Mouse (Mus musculus): ENCODE measurements at regions not wholly inside any gene's neighbourhood (a gene's known extent, or its start where the extent isn't known, plus 50 kb on each side); places are given as distances from the start of the nearest gene placed in this dataset.

DNA sequence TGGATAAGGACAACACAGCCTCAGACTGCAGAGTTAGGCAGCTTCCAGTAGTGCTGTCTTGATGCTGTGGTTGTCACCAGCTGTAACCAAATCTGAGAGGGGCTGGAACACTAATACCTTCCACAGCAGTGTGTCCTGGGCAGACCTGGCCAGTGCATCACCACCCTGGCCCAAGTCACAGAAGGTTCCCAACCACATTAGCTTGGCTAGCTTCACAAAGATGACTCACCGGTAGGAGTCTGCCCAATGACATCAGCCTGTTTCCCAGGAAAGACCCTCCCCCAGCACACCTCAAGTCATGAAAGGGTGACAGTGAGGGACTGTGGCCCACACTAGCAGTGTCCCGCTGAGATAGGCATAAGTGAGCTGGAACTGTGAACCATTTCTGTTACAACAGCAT lies 75.5 kb upstream of the Gsc start:
- no peak overlapping the region for H3K4me3 ChIP-seq (ENCODE audit: low read depth, low read length)
- no peaks in the 10 kb centered on the region for H3K36me3 ChIP-seq (ENCODE audit: control insufficient read depth, insufficient read depth, low read length)
- H3K27ac ChIP-seq (ENCODE audit: low read depth, low read length), result no peak overlapping the region
- ATAC-seq (replicated peaks; ENCODE audit: low FRiP score), result no peak
- no peak for DNase-seq (ENCODE audit: low spot score)
- H3K9ac ChIP-seq (ENCODE audit: low read depth, low read length), result no peak overlapping the region
- H3K27me3 ChIP-seq (replicated peaks; ENCODE audit: control insufficient read depth, insufficient read depth, low read length), result no peaks in the 10 kb centered on the region
- H3K4me2 ChIP-seq, result no peak overlapping the region
- 71% methylated on average over 2 of the region's 2 CpGs for WGBS
- H3K4me1 ChIP-seq (replicated peaks; ENCODE audit: control insufficient read depth, insufficient read depth, low read length), result no peaks in the 10 kb centered on the region
- H3K9me3 ChIP-seq (ENCODE audit: control insufficient read depth, low read length), result no peaks in the 10 kb centered on the region

DNA sequence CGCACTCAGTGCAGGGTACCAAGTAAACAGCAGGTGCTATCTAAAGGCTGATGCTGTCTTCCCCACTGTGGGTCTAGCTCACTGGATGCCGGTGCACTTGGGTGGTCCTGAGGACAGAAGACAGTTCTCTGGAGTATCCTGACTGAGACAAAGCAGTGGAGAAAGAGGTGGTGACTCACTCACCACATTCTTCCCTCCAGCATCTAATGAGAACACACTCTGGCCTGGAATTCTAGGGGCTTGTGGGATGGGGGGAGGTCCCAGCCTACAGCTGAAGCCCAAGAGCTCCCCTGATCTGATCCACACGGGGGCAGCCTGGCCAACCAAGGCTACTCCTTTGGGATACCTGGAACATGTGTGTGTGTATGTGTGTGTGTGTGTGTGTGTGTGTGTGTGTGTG lies 74.4 kb upstream of the Gsc start:
- WGBS, result 60% methylated on average over 3 of the region's 3 CpGs
- no peak for ATAC-seq (replicated peaks; ENCODE audit: low FRiP score)
- H3K4me3 ChIP-seq (ENCODE audit: low read depth, low read length), result no peak overlapping the region
- no peaks in the 10 kb centered on the region for H3K9me3 ChIP-seq (ENCODE audit: control insufficient read depth, low read length)
- no peak overlapping the region for H3K4me2 ChIP-seq
- DNase-seq (ENCODE audit: low spot score), result no peak
- no peak overlapping the region for H3K27ac ChIP-seq (ENCODE audit: low read depth, low read length)
- H3K36me3 ChIP-seq (ENCODE audit: control insufficient read depth, insufficient read depth, low read length), result no peaks in the 10 kb centered on the region
- H3K4me1 ChIP-seq (replicated peaks; ENCODE audit: control insufficient read depth, insufficient read depth, low read length), result no peaks in the 10 kb centered on the region
- H3K9ac ChIP-seq (ENCODE audit: low read depth, low read length), result no peak overlapping the region
- no peaks in the 10 kb centered on the region for H3K27me3 ChIP-seq (replicated peaks; ENCODE audit: control insufficient read depth, insufficient read depth, low read length)

DNA sequence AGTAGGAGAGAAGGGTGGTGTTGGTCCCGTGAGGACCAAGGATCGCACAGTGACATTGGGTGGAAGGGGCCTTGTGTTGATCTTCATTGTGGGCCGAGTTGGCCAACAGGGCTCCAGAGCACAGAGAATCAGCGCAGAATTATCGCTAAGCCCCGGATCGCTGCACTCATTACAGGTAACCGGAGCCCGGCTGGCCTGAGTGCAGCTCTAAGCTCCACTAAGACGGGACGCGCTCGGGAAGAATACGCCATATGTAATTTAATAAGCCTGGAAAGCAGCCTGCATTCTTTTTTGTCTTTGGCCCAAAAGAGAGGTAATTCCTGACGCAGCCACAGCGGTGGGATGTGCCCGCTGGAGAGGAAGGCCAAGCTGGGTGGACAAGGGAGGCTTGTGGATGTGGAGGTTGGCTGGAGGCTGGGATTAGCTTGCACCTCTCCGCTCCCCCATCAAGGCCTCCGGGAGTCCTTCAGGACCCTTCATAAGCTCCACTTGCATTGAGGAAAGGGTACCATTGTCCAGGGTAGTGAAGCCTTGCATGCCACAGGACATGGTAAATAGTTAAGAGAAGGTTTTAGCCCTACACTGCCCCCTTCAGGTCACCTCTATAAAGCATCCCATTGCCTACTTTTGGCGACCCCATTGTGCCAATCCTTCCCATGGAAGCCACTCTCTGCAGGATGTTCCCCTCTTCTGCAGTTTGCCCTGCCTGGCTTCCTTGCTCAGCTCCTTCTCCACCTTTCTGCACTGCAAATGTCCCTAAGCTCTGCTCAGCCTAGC lies 73.1 kb upstream of the Gsc start:
- Histone ChIP-seq H3K27me3 (replicated peaks; ENCODE audit: control insufficient read depth, insufficient read depth, low read length) (no peaks in the 10 kb centered on the region), H3K36me3 (ENCODE audit: control insufficient read depth, insufficient read depth, low read length) (no peaks in the 10 kb centered on the region), H3K4me1 (replicated peaks; ENCODE audit: control insufficient read depth, insufficient read depth, low read length) (no peaks in the 10 kb centered on the region), H3K4me3 (ENCODE audit: low read depth, low read length) (no peak overlapping the region), H3K9me3 (ENCODE audit: control insufficient read depth, low read length) (no peaks in the 10 kb centered on the region), H3K4me2 (no peak overlapping the region), H3K9ac (ENCODE audit: low read depth, low read length) (no peak overlapping the region), H3K27ac (ENCODE audit: low read depth, low read length) (no peak overlapping the region)
- DNase-seq (ENCODE audit: low spot score), result no peak
- WGBS, result 81% methylated on average over 20 of the region's 20 CpGs
- no peak for ATAC-seq (replicated peaks; ENCODE audit: low FRiP score)

DNA sequence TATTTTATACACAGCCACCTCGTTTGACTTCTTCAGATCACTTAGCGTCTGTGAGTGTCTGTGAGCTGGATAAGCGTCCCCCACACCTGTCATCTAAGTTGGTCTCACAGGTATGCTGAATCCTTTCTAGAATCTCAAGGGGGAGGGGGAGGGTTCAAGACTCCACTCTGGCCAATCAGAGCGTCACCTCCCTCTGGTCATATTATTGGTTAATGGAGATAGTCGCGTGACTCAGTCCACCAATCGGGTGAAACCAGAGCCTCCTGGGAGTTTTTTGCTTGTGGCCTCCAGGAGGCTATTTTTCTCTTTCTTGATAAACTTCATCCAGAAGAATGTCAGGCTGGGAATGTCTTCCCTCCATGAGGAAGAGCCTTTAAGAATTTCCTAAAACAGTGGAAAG lies 66.8 kb upstream of the Gsc start:
- Histone ChIP-seq H3K9me3 (ENCODE audit: control insufficient read depth, low read length) (no peaks in the 10 kb centered on the region), H3K4me2 (no peak overlapping the region), H3K4me3 (ENCODE audit: low read depth, low read length) (no peak overlapping the region), H3K9ac (ENCODE audit: low read depth, low read length) (no peak overlapping the region), H3K27me3 (replicated peaks; ENCODE audit: control insufficient read depth, insufficient read depth, low read length) (no peaks in the 10 kb centered on the region), H3K27ac (ENCODE audit: low read depth, low read length) (no peak overlapping the region), H3K4me1 (replicated peaks; ENCODE audit: control insufficient read depth, insufficient read depth, low read length) (no peaks in the 10 kb centered on the region), H3K36me3 (ENCODE audit: control insufficient read depth, insufficient read depth, low read length) (no peaks in the 10 kb centered on the region)
- DNase-seq (ENCODE audit: low spot score), result no peak
- no peak for ATAC-seq (replicated peaks; ENCODE audit: low FRiP score)
- WGBS, result 91% methylated on average over 7 of the region's 7 CpGs

DNA sequence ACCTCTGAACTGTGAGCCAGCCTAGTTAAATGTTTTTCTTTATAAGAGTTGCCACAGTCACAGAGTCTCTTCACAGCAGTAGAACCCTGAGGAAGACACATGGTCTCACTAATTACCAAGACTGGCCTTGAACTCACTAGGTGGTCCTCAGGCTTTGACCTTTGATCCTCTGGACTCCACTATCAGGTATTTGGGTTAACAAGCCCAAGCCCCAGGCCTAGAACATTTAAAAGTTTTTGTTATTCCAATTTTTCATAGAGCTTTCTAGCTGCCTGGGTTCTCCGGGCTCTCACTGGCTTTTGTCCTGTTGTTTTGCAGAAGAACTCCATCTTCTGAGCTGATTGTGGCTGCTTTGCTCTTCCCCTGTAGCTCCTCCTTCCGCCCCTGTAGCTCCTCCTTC lies 65.3 kb upstream of the Gsc start:
- no peak for DNase-seq (ENCODE audit: low spot score)
- H3K4me1 ChIP-seq (replicated peaks; ENCODE audit: control insufficient read depth, insufficient read depth, low read length), result no peaks in the 10 kb centered on the region
- H3K9me3 ChIP-seq (ENCODE audit: control insufficient read depth, low read length), result no peaks in the 10 kb centered on the region
- H3K27me3 ChIP-seq (replicated peaks; ENCODE audit: control insufficient read depth, insufficient read depth, low read length), result no peaks in the 10 kb centered on the region
- no peak overlapping the region for H3K4me3 ChIP-seq (ENCODE audit: low read depth, low read length)
- no peak overlapping the region for H3K27ac ChIP-seq (ENCODE audit: low read depth, low read length)
- 83% methylated on average over 2 of the region's 2 CpGs for WGBS
- H3K4me2 ChIP-seq, result no peak overlapping the region
- H3K9ac ChIP-seq (ENCODE audit: low read depth, low read length), result no peak overlapping the region
- no peaks in the 10 kb centered on the region for H3K36me3 ChIP-seq (ENCODE audit: control insufficient read depth, insufficient read depth, low read length)
- no peak for ATAC-seq (replicated peaks; ENCODE audit: low FRiP score)

DNA sequence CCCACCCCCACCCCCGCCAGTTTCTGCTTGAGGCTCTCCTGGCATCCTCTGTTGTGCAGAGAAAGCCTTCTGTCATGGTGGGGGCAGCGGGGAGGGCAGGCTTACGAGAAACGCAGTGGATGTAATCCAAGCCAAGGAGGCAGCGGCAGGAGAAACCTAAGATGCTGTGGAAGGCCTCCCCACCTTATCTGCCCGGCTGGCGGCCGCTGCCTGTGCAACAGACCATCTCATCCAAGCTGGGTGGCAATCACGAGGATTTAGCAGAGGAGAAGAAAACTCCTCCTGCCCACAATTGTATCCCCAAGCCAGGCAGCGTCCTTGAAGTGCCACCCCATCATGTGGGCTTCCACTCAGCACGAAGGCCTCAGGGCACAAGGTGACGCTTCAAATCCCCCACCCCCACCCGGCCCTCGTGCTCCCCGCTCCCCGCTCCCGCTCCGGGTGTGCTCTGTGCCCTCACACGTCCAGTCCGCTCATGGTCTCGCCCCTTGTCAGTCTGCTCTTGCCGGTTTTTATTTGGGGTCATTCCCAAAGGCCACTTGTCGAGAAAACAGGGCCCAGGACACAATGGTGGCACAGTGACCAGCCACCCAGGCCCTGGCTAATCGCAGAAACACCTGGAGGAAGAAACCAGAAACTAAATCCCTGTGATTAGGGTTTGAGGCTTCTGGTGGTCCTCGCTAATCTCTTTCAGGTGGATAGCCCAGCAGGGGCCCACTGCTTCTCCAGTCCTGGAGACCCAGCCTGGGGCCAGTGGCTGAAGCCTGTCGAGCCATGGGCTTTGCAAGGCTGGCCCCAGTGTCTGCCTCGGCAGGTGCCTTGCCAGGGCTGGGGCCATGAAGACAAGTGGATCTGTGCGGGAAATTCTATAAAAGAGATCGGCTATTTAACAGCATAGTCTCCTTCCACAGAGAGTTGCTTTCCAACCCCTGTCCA lies 58.6 kb upstream of the Gsc start:
- ATAC-seq (replicated peaks; ENCODE audit: low FRiP score) (no peak), DNase-seq (ENCODE audit: low spot score) (no peak)
- H3K27ac ChIP-seq (ENCODE audit: low read depth, low read length), result no peak overlapping the region
- WGBS, result 28% methylated on average over 29 of the region's 29 CpGs
- H3K9ac ChIP-seq (ENCODE audit: low read depth, low read length), result no peak overlapping the region
- H3K9me3 ChIP-seq (ENCODE audit: control insufficient read depth, low read length), result no peaks in the 10 kb centered on the region
- no peaks in the 10 kb centered on the region for H3K4me1 ChIP-seq (replicated peaks; ENCODE audit: control insufficient read depth, insufficient read depth, low read length)
- H3K4me3 ChIP-seq (ENCODE audit: low read depth, low read length), result no peak overlapping the region
- H3K4me2 ChIP-seq, result no peak overlapping the region
- H3K36me3 ChIP-seq (ENCODE audit: control insufficient read depth, insufficient read depth, low read length), result no peaks in the 10 kb centered on the region
- no peaks in the 10 kb centered on the region for H3K27me3 ChIP-seq (replicated peaks; ENCODE audit: control insufficient read depth, insufficient read depth, low read length)

DNA sequence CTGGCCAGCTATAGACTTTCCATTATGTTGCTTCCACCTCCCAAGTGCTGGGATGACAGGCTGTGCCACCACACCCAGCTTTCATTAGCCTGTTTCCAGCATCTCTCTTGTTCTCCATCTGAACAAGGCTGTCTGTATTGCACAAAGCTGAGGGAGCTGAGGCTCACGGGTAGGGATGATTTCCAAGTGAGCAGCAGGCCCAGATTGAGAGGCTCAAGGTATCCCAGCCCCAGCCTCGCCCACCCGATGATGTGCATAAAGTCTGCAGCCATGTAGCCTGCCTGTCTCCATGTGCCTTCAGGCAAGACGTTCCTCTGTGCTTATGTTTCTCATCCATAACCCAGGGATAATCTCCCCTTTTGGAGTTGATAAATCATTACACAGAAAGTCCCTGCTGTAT lies 57.5 kb upstream of the Gsc start:
- WGBS, result 69% methylated on average over 4 of the region's 4 CpGs
- Histone ChIP-seq H3K9ac (ENCODE audit: low read depth, low read length) (no peak overlapping the region), H3K27ac (ENCODE audit: low read depth, low read length) (no peak overlapping the region), H3K27me3 (replicated peaks; ENCODE audit: control insufficient read depth, insufficient read depth, low read length) (no peaks in the 10 kb centered on the region), H3K9me3 (ENCODE audit: control insufficient read depth, low read length) (no peaks in the 10 kb centered on the region), H3K4me1 (replicated peaks; ENCODE audit: control insufficient read depth, insufficient read depth, low read length) (no peaks in the 10 kb centered on the region), H3K4me3 (ENCODE audit: low read depth, low read length) (no peak overlapping the region), H3K4me2 (no peak overlapping the region), H3K36me3 (ENCODE audit: control insufficient read depth, insufficient read depth, low read length) (no peaks in the 10 kb centered on the region)
- ATAC-seq (replicated peaks; ENCODE audit: low FRiP score) (no peak), DNase-seq (ENCODE audit: low spot score) (no peak)
